Mouse (Mus musculus) liver, embryonic 14.5 days (tissue): ENCODE data around the gene Dnah14. TPM values are rescaled to one million over a fixed set of nuclear protein-coding genes. Genes with fewer than 3 reads are reported as not detected.

Source experiments
- ATAC-seq: fragments of 200-750 bp; cut with Nextera tagmentation; 2 replicates; pipeline ENCODE4 v1.8.0; 2017; ENCODE audit warnings: moderate number of reproducible peaks, mild to moderate bottlenecking, moderate library complexity; ENCODE audit not compliant: insufficient read depth
- DNase-seq, 3 experiments: peaks; one replicate each; pipeline ENCODE4 v3.0.0-alpha.2; 2012 to 2013; ENCODE audit warnings: low read depth in 3 of 3, low spot score in 3 of 3
- H3K27ac ChIP-seq: fragments of 300-500 bp; sonication (generic); 2 replicates; pipeline ENCODE4 v1.5.1; 2014; ENCODE audit warnings: moderate library complexity, mild to moderate bottlenecking, control low read depth, inconsistent platforms
- H3K27me3 ChIP-seq: fragments of 300-500 bp; sonication (generic); 2 replicates; pipeline ENCODE4 v1.6.1; 2014; ENCODE audit warnings: mild to moderate bottlenecking, low read length, moderate library complexity; ENCODE audit not compliant: control insufficient read depth, insufficient read depth
- H3K36me3 ChIP-seq: fragments of 300-500 bp; sonication (generic); replicated peaks from 2 replicates; pipeline ENCODE4 v1.6.1; 2014; ENCODE audit warnings: low read depth; ENCODE audit not compliant: control insufficient read depth, insufficient read depth
- H3K4me1 ChIP-seq, 2 experiments: fragments of 200-500 bp in 1 of 2; fragments of 300-500 bp in 1 of 2; sonication (generic) in 1 of 2; replicated peaks; 2 replicates each; pipeline ENCODE4 v1.6.1; 2012 to 2014; ENCODE audit warnings: antibody characterized with exemption in 1 of 2, inconsistent platforms in 1 of 2, low read length in 1 of 2; ENCODE audit not compliant: control insufficient read depth in 2 of 2, insufficient read depth in 2 of 2
- H3K4me2 ChIP-seq: fragments of 300-500 bp; sonication (generic); 2 replicates; pipeline ENCODE4 v1.6.1; 2014; ENCODE audit warnings: low read depth, mild to moderate bottlenecking, control low read depth, moderate library complexity
- H3K4me3 ChIP-seq, 2 experiments: fragments of 200-500 bp in 1 of 2; fragments of 300-500 bp in 1 of 2; sonication (generic) in 1 of 2; 2 replicates each; pipeline ENCODE4 v1.5.1; 2012 to 2014; ENCODE audit warnings: low read depth in 2 of 2, low read length in 2 of 2, mild to moderate bottlenecking in 2 of 2, control low read depth in 1 of 2, inconsistent platforms in 1 of 2, moderate library complexity in 1 of 2; ENCODE audit not compliant: insufficient read depth in 1 of 2
- H3K9ac ChIP-seq: fragments of 300-500 bp; sonication (generic); replicated peaks from 2 replicates; pipeline ENCODE4 v1.6.1; 2014; ENCODE audit warnings: mild to moderate bottlenecking, control low read depth, moderate library complexity
- H3K9me3 ChIP-seq: fragments of 300-500 bp; sonication (generic); 2 replicates; pipeline ENCODE4 v1.6.1; 2016; ENCODE audit warnings: low read length, mixed read lengths; ENCODE audit not compliant: control insufficient read depth
- CTCF ChIP-seq: IDR thresholded peaks from 2 replicates; pipeline ENCODE4 v1.5.1; 2016; ENCODE audit warnings: antibody characterized with exemption, low read depth, control low read depth
- EP300 ChIP-seq: IDR thresholded peaks from 2 replicates; pipeline ENCODE4 v1.6.1; 2016; ENCODE audit warnings: antibody characterized with exemption, low read depth
- WGBS: fragments of 180-500 bp; shearing (Covaris S2); extraction: QIAGEN DNeasy Blood & Tissue Kit; methylation state at CpG from one replicate; pipeline ENCODE4 v1.1.7; 2014; ENCODE audit not compliant: insufficient replicate concordance; 5-methylcytosine and 5-hydroxymethylcytosine counted together
- polyA plus RNA-seq, 2 experiments: library from polyadenylated mRNA; depleted of rRNA in 1 of 2; stranded (reverse) in 1 of 2; unstranded in 1 of 2; fragments of >200 nt; fragmentation: Nextera tagmentation in 1 of 2; extraction: Ambion mirVana in 1 of 2; gene quantifications; 2 replicates each; pipeline versions ENCODE4 v1.2.1 to v1.2.3; 2012 to 2014

Gene Dnah14
- polyA plus RNA-seq, 2 experiments = 0.03 to 5.0 TPM

DNA sequence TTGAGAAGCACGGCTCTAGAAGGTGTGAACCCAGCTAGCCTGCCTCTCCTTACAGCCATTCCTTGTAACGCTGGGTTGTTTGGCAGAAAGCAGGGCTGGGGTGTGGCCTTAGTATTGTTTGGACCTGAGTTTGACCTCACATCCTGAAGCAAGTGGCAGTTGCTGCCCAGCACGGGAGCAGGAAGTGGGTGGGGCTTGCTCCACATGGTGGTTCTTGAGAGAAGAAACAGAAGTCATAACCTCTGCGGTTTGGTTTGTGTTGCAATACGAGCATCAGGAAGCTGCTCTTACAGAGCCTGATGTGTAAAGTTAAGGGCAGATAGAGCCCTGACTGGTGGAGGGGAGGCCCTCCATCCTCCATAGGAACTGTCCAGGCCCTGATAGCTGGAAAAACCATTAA, 284.3 kb downstream of the Dnah14 start:
- H3K4me3 ChIP-seq = no peak overlapping the region
- no peaks in the 10 kb centered on the region for H3K36me3 ChIP-seq
- ATAC-seq (peak; percentile 66), DNase-seq (peak; percentile 52 to 61 (median 56))
- no peak overlapping the region for H3K27ac ChIP-seq
- H3K4me2 ChIP-seq = no peak overlapping the region
- no peaks in the 10 kb centered on the region for H3K27me3 ChIP-seq
- H3K9ac ChIP-seq = no peak overlapping the region
- TF ChIP-seq EP300 (peak; percentile 45; the same call in 1 of the 2 replicates), CTCF (no peak)
- no peaks in the 10 kb centered on the region for H3K9me3 ChIP-seq
- WGBS = 1% methylated on average over 5 of the region's 5 CpGs
- peaks cover 10 to 21% of the 10 kb centered on the region in 2 experiments; a peak in 3 of 4 replicates for H3K4me1 ChIP-seq

DNA sequence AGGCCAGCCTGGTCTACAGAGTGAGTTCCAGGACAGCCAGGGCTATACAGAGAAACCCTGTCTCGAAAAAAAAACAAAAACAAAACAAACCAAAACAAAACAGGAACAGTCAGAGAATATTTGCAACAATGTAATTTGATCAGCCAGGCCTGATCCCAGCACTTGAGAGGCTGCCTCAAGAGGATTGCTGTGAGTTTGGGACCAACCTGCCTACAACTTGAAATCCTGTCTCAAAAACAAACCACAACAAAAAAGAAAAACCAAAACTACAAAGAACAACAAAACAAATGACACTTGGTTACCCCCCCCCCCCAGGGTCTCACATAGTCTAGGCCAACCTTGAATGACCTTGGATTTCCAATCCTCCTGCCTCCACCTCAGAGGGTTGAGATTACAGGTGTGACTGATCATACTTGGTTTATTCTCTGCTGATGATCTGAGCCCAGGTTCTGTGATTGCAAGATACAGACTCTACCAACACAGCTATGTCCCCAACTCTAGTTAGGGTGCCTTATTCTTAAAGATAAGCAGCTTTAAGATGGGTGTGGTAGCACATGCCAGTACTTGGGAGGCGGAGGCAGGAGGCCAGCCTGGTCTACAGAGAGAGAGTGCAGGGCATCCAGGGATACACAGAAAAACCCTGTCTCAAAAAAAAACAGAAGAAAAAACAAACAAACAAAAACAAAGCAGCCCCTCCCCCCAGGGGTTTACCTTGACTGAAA, 285.0 kb downstream of the Dnah14 start:
- Histone ChIP-seq H3K4me1 (peaks cover 10 to 23% of the 10 kb centered on the region in 2 experiments; a peak in 3 of 4 replicates), H3K9ac (no peak overlapping the region), H3K4me3 (no peak overlapping the region), H3K27me3 (no peaks in the 10 kb centered on the region), H3K36me3 (no peaks in the 10 kb centered on the region), H3K9me3 (no peaks in the 10 kb centered on the region), H3K27ac (no peak overlapping the region), H3K4me2 (no peak overlapping the region)
- DNase-seq (peak in 1 of 3 experiments; percentile 32), ATAC-seq (peak; percentile 67)
- TF ChIP-seq EP300 = no peak
- no peak for TF ChIP-seq CTCF
- 10% methylated on average over 2 of the region's 2 CpGs for WGBS

DNA sequence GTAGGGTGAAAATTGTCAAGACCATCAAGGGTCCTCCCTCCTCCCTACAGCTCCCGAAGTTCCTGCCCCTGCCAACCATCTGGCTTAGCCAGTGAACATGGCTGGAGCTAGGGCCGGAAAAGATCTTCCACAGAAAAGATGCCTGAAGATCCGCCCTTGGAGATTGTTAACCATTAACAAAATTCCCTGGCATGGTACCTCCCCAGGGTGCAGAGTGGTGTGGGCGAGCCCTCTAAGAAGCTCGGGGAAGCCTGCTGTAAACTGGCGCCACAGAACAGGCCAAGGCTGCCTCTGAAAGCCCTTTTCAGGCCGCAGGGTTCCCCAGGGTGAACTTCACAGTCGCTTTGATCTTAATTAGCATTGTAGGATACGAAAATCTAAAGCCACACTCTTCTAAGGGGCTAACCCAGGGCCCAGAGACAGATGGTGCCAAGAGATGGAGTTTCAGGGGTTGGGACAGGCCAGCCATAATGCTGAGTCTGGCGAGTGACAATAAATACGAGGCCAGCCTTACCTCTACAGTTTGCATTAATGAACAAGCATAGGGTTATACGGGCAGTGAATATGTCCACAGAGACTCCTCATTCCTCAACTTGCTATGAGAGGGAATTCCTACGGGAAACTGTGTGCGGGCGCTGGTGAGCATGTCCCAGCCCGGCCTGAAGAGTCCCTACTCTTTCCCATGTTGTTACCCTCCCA, 286.5 kb downstream of the Dnah14 start:
- H3K4me3 ChIP-seq = no peak overlapping the region
- no peak overlapping the region for H3K4me2 ChIP-seq
- H3K4me1 ChIP-seq = peaks cover 10 to 23% of the 10 kb centered on the region in 2 experiments; a peak in 3 of 4 replicates
- DNase-seq = no peak
- ATAC-seq = no peak
- H3K9me3 ChIP-seq = no peaks in the 10 kb centered on the region
- H3K36me3 ChIP-seq = no peaks in the 10 kb centered on the region
- no peak overlapping the region for H3K9ac ChIP-seq
- H3K27me3 ChIP-seq = no peaks in the 10 kb centered on the region
- TF ChIP-seq CTCF = no peak
- TF ChIP-seq EP300 = no peak
- H3K27ac ChIP-seq = no peak overlapping the region
- 65% methylated on average over 16 of the region's 16 CpGs for WGBS

DNA sequence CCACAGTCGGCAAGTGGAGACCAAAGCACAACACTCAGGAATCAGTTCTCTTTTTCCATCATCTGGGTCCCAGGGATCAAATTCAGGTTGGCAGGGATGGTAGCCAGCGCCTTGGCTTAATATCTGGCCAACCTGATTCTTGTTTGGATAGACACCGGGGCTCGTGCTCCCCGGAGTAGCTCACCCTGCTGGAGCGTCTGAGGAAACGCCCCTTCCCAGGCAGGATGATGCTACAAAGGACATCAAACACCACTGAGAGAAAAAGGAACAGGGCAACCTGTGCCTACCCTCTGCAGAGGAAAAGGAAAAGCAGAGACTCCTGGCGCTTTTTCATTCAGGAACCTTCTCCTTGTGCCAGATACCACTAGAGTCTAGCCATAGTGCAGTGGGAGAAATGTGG, 287.1 kb downstream of the Dnah14 start:
- Histone ChIP-seq H3K27me3 (no peaks in the 10 kb centered on the region), H3K27ac (no peak overlapping the region), H3K9ac (no peak overlapping the region), H3K9me3 (no peaks in the 10 kb centered on the region), H3K4me3 (no peak overlapping the region), H3K36me3 (no peaks in the 10 kb centered on the region), H3K4me2 (no peak overlapping the region), H3K4me1 (peaks cover 10 to 23% of the 10 kb centered on the region in 2 experiments; a peak in 3 of 4 replicates)
- ATAC-seq = no peak
- no peak for TF ChIP-seq EP300
- TF ChIP-seq CTCF = no peak
- DNase-seq = no peak
- 41% methylated on average over 8 of the region's 8 CpGs for WGBS

Other genes with a start within 250 kb of the Dnah14 start
- gene Cnih3, start 223.9 kb upstream of the Dnah14 start, polyA plus RNA-seq (2012; rRNA removed) = 0.02 TPM in 1 of 2 replicates, not detected in the other
- gene Cnih3, start 223.9 kb upstream of the Dnah14 start, polyA plus RNA-seq (2014; fragmentation: Nextera tagmentation; extraction: Ambion mirVana) = not detected in 2 replicates
- gene Ccdc121, start 65.1 kb upstream of the Dnah14 start, polyA plus RNA-seq (2012; rRNA removed) = not detected in 2 replicates
- not detected in 2 replicates for gene Ccdc121, start 65.1 kb upstream of the Dnah14 start, polyA plus RNA-seq (2014; fragmentation: Nextera tagmentation; extraction: Ambion mirVana)